In genomic region chr17:26689810-26690209, GRCm38 (mm10) we compare ENCODE assay signal across 11 mouse cellular contexts. TPM values are rescaled to one million over a fixed set of nuclear protein-coding genes. Genes with fewer than 3 reads are reported as not detected.
A peak's percentile ranks its signal among the peaks of the same experiment; 100 is the strongest.
DNase-seq lines count a peak whose midpoint lies in the region; ATAC-seq and TF ChIP-seq lines count a peak whose summit lies in the region.
"Had no signal": no experiment of that assay in that cellular context is flagged by ENCODE, and none has a peak within 500 bp of the region (broad histone marks: within the 10 kb centered on the region; RNA-seq: fewer than 3 reads in every experiment).

No protein-coding gene starts in this region.

- 76% methylated on average over 2 of the region's 2 CpGs for WGBS in heart, embryonic 13.5 days
- 86% methylated on average over 2 of the region's 2 CpGs for WGBS in midbrain, embryonic 13.5 days
- 91% methylated on average over 2 of the region's 2 CpGs for WGBS in midbrain, embryonic 10.5 days
- 21% methylated on average over 2 of the region's 2 CpGs for WGBS in embryonic facial prominence, embryonic 15.5 days
- 74% methylated on average over 2 of the region's 2 CpGs for WGBS in midbrain, postnatal 0 days

- no peaks in the 10 kb centered on the region for H3K27me3 ChIP-seq in heart, embryonic 13.5 days (replicated peaks)
- no peaks in the 10 kb centered on the region for H3K27me3 ChIP-seq in midbrain, embryonic 13.5 days
- H3K27me3 ChIP-seq in midbrain, embryonic 10.5 days (ENCODE audit: low read depth, poor library complexity, severe bottlenecking): no peaks in the 10 kb centered on the region
- H3K27me3 ChIP-seq in embryonic facial prominence, embryonic 15.5 days: no peaks in the 10 kb centered on the region
- no peaks in the 10 kb centered on the region for H3K27me3 ChIP-seq in midbrain, postnatal 0 days (ENCODE audit: insufficient read depth, low read length)

- no peak for ATAC-seq in heart, embryonic 13.5 days (ENCODE audit: extremely low read depth, insufficient number of reproducible peaks, low FRiP score, low TSS enrichment)
- ATAC-seq in midbrain, embryonic 13.5 days: no peak
- ATAC-seq in embryonic facial prominence, embryonic 15.5 days (ENCODE audit: insufficient number of reproducible peaks, low FRiP score, low TSS enrichment, low read depth): 0 out of 2 replicates have a peak, but pooled peaks have one; percentile 25
- no peak for ATAC-seq in midbrain, postnatal 0 days (ENCODE audit: low FRiP score)
- ATAC-seq: inflammation-experienced regulatory T-cells, adult 6 months had no signal

- no peak overlapping the region for H3K4me3 ChIP-seq in heart, embryonic 13.5 days
- no peak overlapping the region for H3K4me3 ChIP-seq in midbrain, embryonic 13.5 days (replicated peaks)
- no peak overlapping the region for H3K4me3 ChIP-seq in midbrain, embryonic 10.5 days
- no peak overlapping the region for H3K4me3 ChIP-seq in embryonic facial prominence, embryonic 15.5 days (replicated peaks)
- no peak overlapping the region for H3K4me3 ChIP-seq in midbrain, postnatal 0 days (ENCODE audit: low read depth, low read length)

- intact Hi-C loops in heart, postnatal 36 days (cut with DNase I): no loop called here

- H3K4me2 ChIP-seq in heart, embryonic 13.5 days: no peak overlapping the region
- H3K4me2 ChIP-seq in midbrain, embryonic 13.5 days (replicated peaks): no peak overlapping the region
- H3K4me2 ChIP-seq in embryonic facial prominence, embryonic 15.5 days (replicated peaks): no peak overlapping the region
- H3K4me2 ChIP-seq in midbrain, postnatal 0 days (ENCODE audit: low read depth, low read length, poor library complexity, severe bottlenecking): no peak overlapping the region

- peaks cover 54% of the 10 kb centered on the region for H3K4me1 ChIP-seq in heart, embryonic 13.5 days
- H3K4me1 ChIP-seq in midbrain, embryonic 13.5 days (replicated peaks): peaks cover 11% of the 10 kb centered on the region
- H3K4me1 ChIP-seq in midbrain, embryonic 10.5 days: no peaks in the 10 kb centered on the region
- H3K4me1 ChIP-seq in embryonic facial prominence, embryonic 15.5 days: peaks cover 42% of the 10 kb centered on the region
- no peaks in the 10 kb centered on the region for H3K4me1 ChIP-seq in midbrain, postnatal 0 days (ENCODE audit: insufficient read depth, low read length)

- H3K9me3 ChIP-seq in heart, embryonic 13.5 days: no peaks in the 10 kb centered on the region
- no peaks in the 10 kb centered on the region for H3K9me3 ChIP-seq in midbrain, embryonic 13.5 days
- no peaks in the 10 kb centered on the region for H3K9me3 ChIP-seq in midbrain, embryonic 10.5 days (replicated peaks)
- H3K9me3 ChIP-seq in embryonic facial prominence, embryonic 15.5 days (replicated peaks): no peaks in the 10 kb centered on the region
- no peaks in the 10 kb centered on the region for H3K9me3 ChIP-seq in midbrain, postnatal 0 days (ENCODE audit: low read length)

- peak overlapping the region; percentile 50 for H3K9ac ChIP-seq in heart, embryonic 13.5 days
- no peak overlapping the region; the same call in 1 of the 2 replicates for H3K9ac ChIP-seq in midbrain, embryonic 13.5 days (replicated peaks)
- no peak overlapping the region for H3K9ac ChIP-seq in embryonic facial prominence, embryonic 15.5 days
- 0 out of 2 replicates have a peak overlapping the region, but pooled peaks have one; percentile 1 for H3K9ac ChIP-seq in midbrain, postnatal 0 days (replicated peaks; ENCODE audit: low read length, poor library complexity, severe bottlenecking)

- H3K36me3 ChIP-seq in heart, embryonic 13.5 days: peaks cover 14% of the 10 kb centered on the region
- H3K36me3 ChIP-seq in midbrain, embryonic 13.5 days: peaks cover 9% of the 10 kb centered on the region
- H3K36me3 ChIP-seq in midbrain, embryonic 10.5 days: peaks cover 5% of the 10 kb centered on the region; the same call in 1 of the 2 replicates
- H3K36me3 ChIP-seq in embryonic facial prominence, embryonic 15.5 days: peaks cover 8% of the 10 kb centered on the region; the same call in 1 of the 2 replicates
- H3K36me3 ChIP-seq in midbrain, postnatal 0 days (ENCODE audit: insufficient read depth, low read length): no peaks in the 10 kb centered on the region

- H3K27ac ChIP-seq in heart, embryonic 13.5 days (replicated peaks): peak overlapping the region; percentile 53; the same call in 1 of the 2 replicates
- H3K27ac ChIP-seq in midbrain, embryonic 13.5 days: 0 out of 2 replicates have a peak overlapping the region, but pooled peaks have one; percentile 39
- no peak overlapping the region for H3K27ac ChIP-seq in midbrain, embryonic 10.5 days (replicated peaks)
- H3K27ac ChIP-seq in embryonic facial prominence, embryonic 15.5 days (replicated peaks): peak overlapping the region; percentile 91
- peak overlapping the region; percentile 43 for H3K27ac ChIP-seq in midbrain, postnatal 0 days (ENCODE audit: low read depth, low read length)

- DNase-seq in heart, postnatal 36 days: no peak
- DNase-seq in midbrain, embryonic 10.5 days (ENCODE audit: low spot score): no peak
- no peak for DNase-seq in midbrain, postnatal 0 days (ENCODE audit: low spot score)
- no peak for DNase-seq in embryo, embryonic 10 days (ENCODE audit: low spot score)
- DNase-seq in right cerebral cortex, postnatal 10 days (ENCODE audit: low spot score in 2 of 2): no peak
- DNase-seq: gastrocnemius, postnatal 25 days; kidney, postnatal 4 days had no signal

- TF ChIP-seq CTCF in midbrain, postnatal 0 days (IDR thresholded peaks at IDR 0.05): no peak

RNA-seq across cellular contexts. Expression of gene Crebrf, which starts 25.6 kb away (rescaled TPM):
- 9.4 and 10.2 TPM in 2 replicates for polyA plus RNA-seq in heart, embryonic 13.5 days (2015; fragmentation: Nextera tagmentation; extraction: Ambion mirVana)
- 10 to 100 TPM; 71.7 to 72.4 TPM for total RNA-seq in heart, postnatal 36 days (2021)
- polyA plus RNA-seq in midbrain, embryonic 13.5 days (2015; fragmentation: Nextera tagmentation; extraction: Ambion mirVana): 16.9 and 18.0 TPM in 2 replicates
- polyA plus RNA-seq in midbrain, embryonic 10.5 days (2016; fragmentation: Nextera tagmentation; extraction: Ambion mirVana): 3.5 and 3.8 TPM in 2 replicates
- polyA plus RNA-seq in embryonic facial prominence, embryonic 15.5 days (2015; fragmentation: Nextera tagmentation; extraction: Ambion mirVana): 7.5 and 9.3 TPM in 2 replicates
- 18.5 and 28.0 TPM in 2 replicates for total RNA-seq in midbrain, postnatal 0 days (2014; rRNA removed)
- polyA plus RNA-seq in midbrain, postnatal 0 days (2015; fragmentation: Nextera tagmentation; extraction: Ambion mirVana): 10.2 and 11.5 TPM in 2 replicates

RNA-seq across cellular contexts. Expression of gene Atp6v0e, which starts 26.8 kb away (rescaled TPM):
- 187 and 228 TPM in 2 replicates for polyA plus RNA-seq in heart, embryonic 13.5 days (2015; fragmentation: Nextera tagmentation; extraction: Ambion mirVana)
- total RNA-seq in heart, postnatal 36 days (2021): 10 to 100 TPM; 58.6 to 68.7 TPM
- 93.2 and 105 TPM in 2 replicates for polyA plus RNA-seq in midbrain, embryonic 13.5 days (2015; fragmentation: Nextera tagmentation; extraction: Ambion mirVana)
- 117 and 122 TPM in 2 replicates for polyA plus RNA-seq in midbrain, embryonic 10.5 days (2016; fragmentation: Nextera tagmentation; extraction: Ambion mirVana)
- polyA plus RNA-seq in embryonic facial prominence, embryonic 15.5 days (2015; fragmentation: Nextera tagmentation; extraction: Ambion mirVana): 255 and 256 TPM in 2 replicates
- total RNA-seq in midbrain, postnatal 0 days (2014; rRNA removed): 45.0 and 85.3 TPM in 2 replicates
- 80.6 and 86.8 TPM in 2 replicates for polyA plus RNA-seq in midbrain, postnatal 0 days (2015; fragmentation: Nextera tagmentation; extraction: Ambion mirVana)

Comparison
In these comparisons a context has a peak if more than half of its experiments do, and no peak if none do; other contexts are left out.
1. H3K9ac ChIP-seq: peak in heart, embryonic 13.5 days (single experiment) and midbrain, postnatal 0 days (single experiment); none in midbrain, embryonic 13.5 days (single experiment) and embryonic facial prominence, embryonic 15.5 days (single experiment).